28 mouse cellular contexts compared by ENCODE assay signal in the genomic region with DNA sequence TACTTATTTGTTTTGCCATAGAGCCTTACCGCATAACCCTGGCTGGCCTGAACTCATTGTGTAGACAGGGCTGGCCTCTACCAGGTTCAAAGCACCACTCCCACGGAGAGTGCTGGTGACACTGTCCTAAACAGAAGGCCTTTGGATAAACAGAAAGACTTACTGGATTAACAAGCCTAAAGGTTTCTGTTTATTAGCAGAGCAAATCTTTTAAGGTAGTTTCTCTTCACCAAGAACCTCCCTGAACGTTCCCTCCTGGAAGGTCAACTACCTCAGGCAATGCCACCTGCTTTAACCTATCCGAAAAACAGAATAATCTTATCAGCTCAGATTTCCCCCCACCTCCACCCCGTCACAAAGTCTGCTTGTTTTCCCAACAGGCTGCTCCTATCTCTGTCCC. TPM values are rescaled to one million over a fixed set of nuclear protein-coding genes. Genes with fewer than 3 reads are reported as not detected.
DNase-seq lines count a peak whose midpoint lies in the region; TF ChIP-seq lines count a peak whose summit lies in the region.
"Had no signal": no experiment of that assay in that cellular context is flagged by ENCODE, and none has a peak within 500 bp of the region (broad histone marks: within the 10 kb centered on the region; RNA-seq: fewer than 3 reads in every experiment).

No protein-coding gene starts in this region.

- H3K4me1 ChIP-seq in thymus, adult 2 months (replicated peaks; ENCODE audit: control insufficient read depth, insufficient read depth, low read length), result peaks cover 27% of the 10 kb centered on the region
- H3K4me1 ChIP-seq in ES-Bruce4 (ENCODE audit: control insufficient read depth, insufficient read depth, low read length), result peaks cover 4% of the 10 kb centered on the region
- H3K4me1 ChIP-seq in MEL (ENCODE audit: control insufficient read depth in 1 of 2, insufficient read depth in 2 of 2, low read length in 2 of 2), result peaks cover 5 to 11% of the 10 kb centered on the region in 2 experiments; a peak in 3 of 4 replicates

- no peak for TF ChIP-seq POLR2A in thymus, adult 2 months (IDR thresholded peaks at IDR 0.05; ENCODE audit: control insufficient read depth, extremely low read depth, insufficient read depth, low read length, poor library complexity)
- no peak for TF ChIP-seq POLR2A in ES-Bruce4 (IDR thresholded peaks at IDR 0.05; ENCODE audit: insufficient read depth, low read length)
- no peak for TF ChIP-seq POLR2A in MEL (IDR thresholded peaks at IDR 0.05; ENCODE audit: control insufficient read depth in 1 of 2, insufficient read depth in 1 of 2, low read depth in 1 of 2, low read length in 2 of 2, poor library complexity in 1 of 2)

- no peak overlapping the region for H3K4me3 ChIP-seq in thymus, adult 2 months (ENCODE audit: control insufficient read depth, insufficient read depth, low read length)
- no peak overlapping the region for H3K4me3 ChIP-seq in ES-Bruce4 (ENCODE audit: low read depth, low read length)
- no peak overlapping the region for H3K4me3 ChIP-seq in MEL (ENCODE audit: control insufficient read depth in 1 of 2, insufficient read depth in 1 of 2, low read depth in 2 of 2, low read length in 2 of 2)
- H3K4me3 ChIP-seq: embryonic facial prominence, embryonic 10.5 days; embryonic facial prominence, embryonic 12.5 days; forebrain, embryonic 13.5 days; forebrain, embryonic 15.5 days had no signal

- H3K36me3 ChIP-seq in thymus, adult 2 months (ENCODE audit: control insufficient read depth, insufficient read depth, low read length), result no peaks in the 10 kb centered on the region
- peaks cover 15% of the 10 kb centered on the region for H3K36me3 ChIP-seq in ES-Bruce4 (ENCODE audit: control insufficient read depth, insufficient read depth, low read length, poor library complexity, severe bottlenecking)
- peaks cover 6 to 21% of the 10 kb centered on the region in 2 experiments for H3K36me3 ChIP-seq in MEL (ENCODE audit: control insufficient read depth in 1 of 2, insufficient read depth in 2 of 2, low read length in 2 of 2)
- H3K36me3 ChIP-seq: forebrain, embryonic 15.5 days had no signal

- peak; percentile 80 for DNase-seq in heart, adult 11 months
- DNase-seq in heart, adult 9 months (ENCODE audit: low spot score in 2 of 2), result no peak
- no peak for DNase-seq in thymus, adult 2 months
- no peak for DNase-seq in thymus, postnatal 14 days
- no peak for DNase-seq in MEL (ENCODE audit: low read depth, low spot score)
- no peak for DNase-seq in yolk sac, embryonic 10.5 days (ENCODE audit: low spot score)
- no peak for DNase-seq in left cerebral cortex, postnatal 4 days
- DNase-seq: adrenal gland, adult 2 months; adrenal gland, postnatal 10 days; adrenal gland, postnatal 25 days; cerebellum, adult 11 months; cerebellum, adult 18-20 months; cerebellum, adult 8-10 months; cerebellum, adult 9-11 months; cerebellum, postnatal 25 days; forebrain, postnatal 0 days had no signal

- H3K9me3 ChIP-seq in ES-Bruce4 (replicated peaks; ENCODE audit: control insufficient read depth, insufficient read depth, low read length, poor library complexity, severe bottlenecking), result no peaks in the 10 kb centered on the region; the same call in 1 of the 2 replicates
- H3K9me3 ChIP-seq in MEL (replicated peaks; ENCODE audit: insufficient read depth, low read length), result no peaks in the 10 kb centered on the region
- H3K9me3 ChIP-seq: embryonic facial prominence, embryonic 10.5 days; embryonic facial prominence, embryonic 12.5 days; forebrain, embryonic 13.5 days; forebrain, embryonic 15.5 days had no signal

- intact Hi-C loops in left cerebral cortex, postnatal 4 days (cut with DNase I), result no loop called here

- TF ChIP-seq CTCF in thymus, adult 2 months (IDR thresholded peaks at IDR 0.05; ENCODE audit: borderline replicate concordance, control insufficient read depth, extremely low read depth, insufficient read depth, low read length, poor library complexity), result no peak
- TF ChIP-seq CTCF in ES-Bruce4 (IDR thresholded peaks at IDR 0.05; ENCODE audit: low read depth, low read length) (no peak), MEL (IDR thresholded peaks at IDR 0.05 in 2 of 3, conservative IDR thresholded peaks at IDR 0.05 in 1 of 3; ENCODE audit: control insufficient read depth in 1 of 3, insufficient read depth in 1 of 3, low read depth in 2 of 3, low read length in 3 of 3, poor library complexity in 1 of 3, severe bottlenecking in 1 of 3) (no peak)

- no peak for TF ChIP-seq EP300 in ES-Bruce4 (IDR thresholded peaks at IDR 0.05; ENCODE audit: insufficient read depth, low read depth, low read length)
- TF ChIP-seq EP300 in MEL (IDR thresholded peaks at IDR 0.05; ENCODE audit: low read depth in 1 of 2, low read length in 2 of 2), result no peak

- 94% methylated on average over 5 of the region's 5 CpGs for WGBS in thymus, adult 2 months

- H3K79me2 ChIP-seq in MEL (ENCODE audit: control insufficient read depth, insufficient read depth, low read length, poor library complexity), result peaks cover 29% of the 10 kb centered on the region

- no peak for TF ChIP-seq RAD21 in MEL (IDR thresholded peaks at IDR 0.05; ENCODE audit: low read depth, low read length)

- H3K27ac ChIP-seq in thymus, adult 2 months (ENCODE audit: control insufficient read depth, insufficient read depth, low read length), result peak overlapping the region; percentile 76
- H3K27ac ChIP-seq in ES-Bruce4 (ENCODE audit: insufficient read depth, low read length) (peak overlapping the region; percentile 99), MEL (ENCODE audit: control insufficient read depth, low read depth, low read length) (peak overlapping the region; percentile 91; the same call in 1 of the 2 replicates)
- H3K27ac ChIP-seq: embryonic facial prominence, embryonic 10.5 days; embryonic facial prominence, embryonic 12.5 days; forebrain, embryonic 13.5 days; forebrain, embryonic 15.5 days had no signal

- H3K9ac ChIP-seq in ES-Bruce4 (ENCODE audit: low read depth, poor library complexity, severe bottlenecking) (peak overlapping the region; percentile 67), MEL (ENCODE audit: control insufficient read depth, low read depth, low read length, poor library complexity, severe bottlenecking) (no peak overlapping the region)
- H3K9ac ChIP-seq: embryonic facial prominence, embryonic 12.5 days; forebrain, embryonic 13.5 days; forebrain, embryonic 15.5 days; forebrain, postnatal 0 days had no signal

- H3K27me3 ChIP-seq in thymus, adult 2 months (ENCODE audit: control insufficient read depth, insufficient read depth, low read length), result no peaks in the 10 kb centered on the region
- H3K27me3 ChIP-seq in ES-Bruce4 (ENCODE audit: control insufficient read depth, insufficient read depth, low read length, poor library complexity, severe bottlenecking), result no peaks in the 10 kb centered on the region
- H3K27me3 ChIP-seq in MEL (ENCODE audit: control insufficient read depth in 1 of 2, insufficient read depth in 2 of 2, low read length in 2 of 2), result no peaks in the 10 kb centered on the region
- H3K27me3 ChIP-seq: embryonic facial prominence, embryonic 12.5 days; forebrain, embryonic 13.5 days; forebrain, embryonic 15.5 days had no signal

TF ChIP-seq in MEL, 35 proteins besides CTCF, POLR2A, EP300 and RAD21:
- TF ChIP-seq MXI1 (IDR thresholded peaks at IDR 0.05; ENCODE audit: low read depth, low read length) (no peak), USF2 (IDR thresholded peaks at IDR 0.05; ENCODE audit: borderline replicate concordance in 1 of 2, insufficient read depth in 1 of 2, low read depth in 1 of 2, low read length in 2 of 2) (no peak)

RNA-seq across cellular contexts. Expression of a gene that starts 2.0 kb away (rescaled TPM):
- 24.0 and 27.6 TPM in 2 replicates for polyA plus RNA-seq in thymus, adult 2 months (2012; rRNA removed)
- polyA plus RNA-seq in ES-Bruce4 (2011; ENCODE audit: insufficient read depth, insufficient read length, low read depth, missing spikeins), result 421 and 452 TPM in 2 replicates
- total RNA-seq in MEL (2012; rRNA removed), result 118 and 126 TPM in 2 replicates
- polyA plus RNA-seq in MEL (2012; ENCODE audit: insufficient read depth in 1 of 2, insufficient read length in 2 of 2, low read depth in 1 of 2, low replicate concordance in 2 of 2, missing spikeins in 1 of 2), result 100 to 1,000 TPM; 144 to 167 TPM
- 10 to 100 TPM; 20.7 to 21.0 TPM for total RNA-seq in left cerebral cortex, postnatal 4 days (2021)

RNA-seq across cellular contexts. Expression of a gene that starts 52.1 kb away (rescaled TPM):
- polyA plus RNA-seq in thymus, adult 2 months (2012; rRNA removed), result not detected in 2 replicates
- not detected in 2 replicates for polyA plus RNA-seq in ES-Bruce4 (2011; ENCODE audit: insufficient read depth, insufficient read length, low read depth, missing spikeins)
- total RNA-seq in MEL (2012; rRNA removed), result not detected in 2 replicates
- not detected for polyA plus RNA-seq in MEL (2012; ENCODE audit: insufficient read depth in 1 of 2, insufficient read length in 2 of 2, low read depth in 1 of 2, low replicate concordance in 2 of 2, missing spikeins in 1 of 2)
- total RNA-seq in left cerebral cortex, postnatal 4 days (2021), result not detected
- total RNA-seq: adrenal gland, adult 2 months; adrenal gland, postnatal 10 days; adrenal gland, postnatal 25 days; adrenal gland, postnatal 4 days; forebrain, postnatal 0 days; G1E had no signal
- polyA plus RNA-seq: adrenal gland, adult 2 months; brain, embryonic 14.5 days; C2C12; cortical plate, adult 2 months; embryonic facial prominence, embryonic 10.5 days; embryonic facial prominence, embryonic 12.5 days; embryonic facial prominence, embryonic 14.5 days; forebrain, embryonic 11.5 days; forebrain, embryonic 13.5 days; forebrain, embryonic 15.5 days; forebrain, postnatal 0 days; G1E had no signal
